Mouse (Mus musculus): Measurements from ENCODE around the gene Myo18b.

Myo18b gene

DNA sequence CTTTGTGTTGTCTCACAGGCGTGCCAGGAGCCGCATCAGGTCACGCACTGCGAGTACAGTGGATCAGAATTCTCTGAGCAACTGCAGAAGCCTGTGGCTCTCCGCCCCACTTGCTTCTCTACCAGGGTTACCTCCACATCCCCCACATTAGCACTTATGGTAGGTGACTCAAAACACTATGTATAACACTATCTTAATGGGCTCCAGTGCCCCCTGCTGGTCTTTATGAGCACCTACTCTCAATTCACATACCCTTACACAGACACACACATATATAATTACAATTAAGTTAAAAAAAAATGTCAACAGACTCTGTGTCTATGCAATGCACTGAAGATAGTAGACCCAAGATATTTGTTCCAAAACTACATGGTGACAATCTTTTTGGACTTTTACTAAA is 127.6 kb downstream of the Myo18b start:
- Histone ChIP-seq H3K36me3 (ENCODE audit: control insufficient read depth, insufficient read depth, low read length, poor library complexity, severe bottlenecking) (no peaks in the 10 kb centered on the region), H3K27me3 (ENCODE audit: control insufficient read depth, insufficient read depth, low read length, poor library complexity, severe bottlenecking) (no peaks in the 10 kb centered on the region)
- no peak for DNase-seq (ENCODE audit: low read depth, low spot score)

DNA sequence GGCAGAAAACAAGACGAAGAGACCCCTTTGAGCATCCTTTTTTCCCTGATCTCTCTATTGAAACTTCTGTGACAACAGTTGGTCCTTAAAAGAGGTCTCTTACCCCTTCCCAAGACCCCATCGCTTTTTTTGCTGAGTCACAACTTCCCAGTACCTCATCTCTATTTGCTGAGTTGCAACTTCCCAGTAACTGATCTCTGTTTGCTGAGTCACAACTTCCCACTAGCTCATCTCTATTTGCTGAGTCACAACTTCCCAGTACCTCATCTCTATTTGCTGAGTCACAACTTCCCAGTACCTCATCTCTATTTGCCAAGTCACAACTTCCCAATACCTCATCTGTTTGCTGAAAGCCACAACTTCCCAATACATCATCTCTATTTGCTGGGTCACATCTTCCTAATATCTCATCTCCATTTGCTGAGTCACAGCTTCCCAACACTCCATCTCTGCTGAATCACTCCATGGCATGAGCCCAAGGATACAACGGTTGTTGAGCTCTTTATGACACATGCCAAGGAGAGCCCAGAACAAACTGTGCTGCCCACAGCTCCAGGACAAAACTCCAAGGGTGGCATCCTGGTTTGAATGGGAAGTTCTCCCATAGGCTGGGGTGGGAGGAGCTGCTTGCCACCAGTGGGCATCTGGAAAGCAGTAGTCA is 134.6 kb downstream of the Myo18b start:
- Histone ChIP-seq H3K27me3 (ENCODE audit: control insufficient read depth, insufficient read depth, low read length, poor library complexity, severe bottlenecking) (no peaks in the 10 kb centered on the region), H3K36me3 (ENCODE audit: control insufficient read depth, insufficient read depth, low read length, poor library complexity, severe bottlenecking) (no peaks in the 10 kb centered on the region)
- DNase-seq (ENCODE audit: low read depth, low spot score): no peak

DNA sequence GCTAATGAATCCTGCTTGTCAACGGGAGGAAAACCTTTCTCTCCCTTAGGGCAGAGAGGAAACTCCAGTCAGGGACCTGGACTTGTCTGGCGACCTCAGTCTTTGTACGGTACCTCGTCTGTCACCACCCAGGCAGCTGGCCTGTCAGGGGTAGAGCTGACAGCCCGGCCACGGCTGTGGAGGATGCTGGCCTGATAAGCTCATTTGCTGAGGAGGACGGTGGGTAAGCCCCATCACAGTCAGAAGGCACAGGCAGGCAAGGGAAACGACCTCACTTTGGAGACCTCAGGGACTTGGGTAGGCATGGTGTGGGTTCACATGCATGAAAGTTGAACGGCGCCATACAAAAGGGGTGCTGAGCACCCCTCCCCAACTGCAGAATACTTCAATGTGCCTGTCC is 140.6 kb downstream of the Myo18b start:
- Histone ChIP-seq H3K27me3 (ENCODE audit: control insufficient read depth, insufficient read depth, low read length, poor library complexity, severe bottlenecking) (no peaks in the 10 kb centered on the region), H3K36me3 (ENCODE audit: control insufficient read depth, insufficient read depth, low read length, poor library complexity, severe bottlenecking) (no peaks in the 10 kb centered on the region)
- DNase-seq (ENCODE audit: low read depth, low spot score): no peak

DNA sequence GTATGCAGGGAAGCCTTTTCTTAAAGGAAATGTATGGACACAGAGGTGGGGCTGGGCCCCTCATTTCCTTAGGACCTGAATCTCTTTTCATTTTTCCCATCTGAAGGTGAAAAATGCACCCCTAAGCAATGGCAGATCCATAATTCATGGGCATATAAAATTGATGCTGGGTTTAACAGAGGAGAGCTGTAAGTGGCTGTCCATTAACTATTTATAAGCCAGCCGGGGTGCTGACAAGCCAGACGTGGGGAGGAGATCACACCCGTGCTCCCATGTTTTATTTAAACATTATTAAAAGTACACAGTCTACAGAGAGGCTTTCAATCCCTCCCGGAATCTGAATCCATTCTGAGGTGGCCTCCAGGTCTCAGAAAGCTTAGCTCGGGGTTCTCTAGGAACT is 146.5 kb downstream of the Myo18b start:
- H3K36me3 ChIP-seq (ENCODE audit: control insufficient read depth, insufficient read depth, low read length, poor library complexity, severe bottlenecking): no peaks in the 10 kb centered on the region
- no peak for DNase-seq (ENCODE audit: low read depth, low spot score)
- H3K27me3 ChIP-seq (ENCODE audit: control insufficient read depth, insufficient read depth, low read length, poor library complexity, severe bottlenecking): no peaks in the 10 kb centered on the region

DNA sequence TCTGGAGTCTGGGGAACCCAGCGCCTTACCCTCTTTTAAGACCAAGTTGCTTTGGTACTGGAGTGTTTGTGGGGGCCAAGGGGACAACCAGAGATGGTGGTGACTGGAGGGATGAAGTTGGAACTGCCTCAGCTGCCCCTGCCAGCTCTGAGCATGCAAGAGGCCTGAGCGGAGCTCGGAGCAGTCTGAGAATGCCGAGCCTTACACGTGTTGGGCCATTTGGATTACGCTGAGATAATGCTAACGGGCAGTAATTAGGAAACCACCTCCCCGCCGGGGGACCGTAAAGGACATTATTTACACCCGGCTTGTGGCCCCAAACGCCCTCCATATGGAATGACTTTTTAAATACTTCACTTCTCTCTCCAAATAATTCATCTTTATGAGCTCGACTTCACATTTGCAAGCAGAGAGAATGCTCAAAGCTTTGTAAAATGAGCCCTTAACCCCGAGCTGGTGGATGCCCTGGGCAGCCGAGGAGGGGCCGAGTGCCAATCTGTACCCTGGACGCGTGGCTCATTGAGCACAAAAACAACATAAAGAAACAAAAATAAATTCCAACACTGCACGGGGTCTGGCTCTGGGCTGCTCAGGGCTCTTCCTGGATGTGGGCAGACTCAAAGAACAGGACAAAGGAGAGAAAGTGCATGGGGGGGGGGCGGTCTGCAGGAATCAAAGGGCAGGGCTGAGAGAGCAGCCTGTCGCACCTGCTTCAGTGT is 148.0 kb downstream of the Myo18b start:
- Histone ChIP-seq H3K36me3 (ENCODE audit: control insufficient read depth, insufficient read depth, low read length, poor library complexity, severe bottlenecking) (no peaks in the 10 kb centered on the region), H3K27me3 (ENCODE audit: control insufficient read depth, insufficient read depth, low read length, poor library complexity, severe bottlenecking) (no peaks in the 10 kb centered on the region)
- no peak for DNase-seq (ENCODE audit: low read depth, low spot score)

DNA sequence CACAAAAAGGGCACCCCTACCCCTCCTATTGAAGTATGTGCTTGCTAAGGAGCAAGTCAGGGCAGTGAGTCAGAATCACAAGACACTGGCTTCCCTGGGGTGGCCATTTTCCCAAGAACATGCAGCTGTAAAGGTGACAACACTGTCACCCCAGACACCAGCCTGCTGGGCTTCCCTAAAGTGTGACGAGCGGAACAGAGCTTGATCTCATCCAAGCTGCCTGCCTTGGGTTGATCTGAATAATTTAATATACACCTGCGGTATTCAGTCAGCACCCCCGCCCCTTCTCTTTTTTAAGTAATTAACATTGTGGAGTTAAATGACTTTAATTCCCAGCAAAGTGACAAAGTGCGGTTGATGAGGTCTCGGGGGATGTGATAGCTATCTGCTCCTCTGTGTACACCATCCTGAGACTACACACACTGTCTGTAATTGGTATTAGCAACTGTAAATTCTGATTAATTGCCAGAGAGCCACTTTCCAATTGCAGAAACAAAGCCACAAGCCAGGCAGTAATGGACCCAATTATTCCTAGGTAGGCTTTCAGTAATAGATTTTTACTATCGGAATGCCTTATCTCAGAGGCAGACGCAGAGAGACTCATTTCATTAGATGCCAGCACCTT is 148.7 kb downstream of the Myo18b start:
- no peaks in the 10 kb centered on the region for H3K27me3 ChIP-seq (ENCODE audit: control insufficient read depth, insufficient read depth, low read length, poor library complexity, severe bottlenecking)

DNA sequence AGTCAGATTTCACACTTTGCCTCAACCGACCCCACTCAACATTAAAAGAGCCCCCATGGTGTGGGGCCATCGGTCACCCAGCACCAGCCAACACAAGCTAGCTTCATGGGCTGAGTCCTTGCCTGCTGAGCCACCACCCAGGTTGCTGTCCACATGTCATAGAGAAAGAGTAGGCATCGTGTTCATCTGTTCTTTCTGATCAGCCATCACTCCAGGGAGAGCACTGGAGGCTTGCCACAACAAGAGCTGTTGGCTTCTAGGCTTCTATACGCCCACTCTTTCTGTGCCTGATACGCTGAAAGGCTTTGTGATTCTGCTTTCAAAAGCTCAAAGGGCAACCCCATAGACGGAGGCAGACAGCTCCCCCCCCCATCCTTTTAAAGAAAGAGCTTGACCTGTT is 151.0 kb downstream of the Myo18b start:
- Histone ChIP-seq H3K27me3 (ENCODE audit: control insufficient read depth, insufficient read depth, low read length, poor library complexity, severe bottlenecking) (no peaks in the 10 kb centered on the region), H3K36me3 (ENCODE audit: control insufficient read depth, insufficient read depth, low read length, poor library complexity, severe bottlenecking) (no peaks in the 10 kb centered on the region)
- no peak for DNase-seq (ENCODE audit: low read depth, low spot score)

More for the DNA sequence above, 148.7 kb downstream of the Myo18b start:
- no peaks in the 10 kb centered on the region for H3K36me3 ChIP-seq (ENCODE audit: control insufficient read depth, insufficient read depth, low read length, poor library complexity, severe bottlenecking)
- DNase-seq (ENCODE audit: low read depth, low spot score): no peak

DNA sequence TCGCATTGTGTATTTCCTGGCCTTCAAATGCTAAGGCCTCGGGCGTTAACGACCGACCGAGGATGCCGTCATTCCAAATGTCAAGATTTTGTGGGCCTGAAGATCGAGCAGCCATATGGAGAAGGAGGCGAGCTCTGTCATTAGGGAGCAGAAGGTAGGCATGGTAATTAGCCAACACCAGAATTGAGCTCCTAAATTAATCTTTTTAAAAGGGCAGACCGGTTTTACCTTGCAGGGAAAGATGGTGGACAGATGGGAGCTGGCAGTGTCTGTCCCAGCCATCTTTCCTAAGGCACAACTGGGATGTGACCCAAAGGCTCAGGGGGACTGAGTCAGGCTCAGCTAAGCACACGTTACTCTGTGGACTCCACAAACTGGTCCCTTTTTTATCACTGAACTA is 151.6 kb downstream of the Myo18b start:
- DNase-seq (ENCODE audit: low read depth, low spot score): no peak

DNA sequence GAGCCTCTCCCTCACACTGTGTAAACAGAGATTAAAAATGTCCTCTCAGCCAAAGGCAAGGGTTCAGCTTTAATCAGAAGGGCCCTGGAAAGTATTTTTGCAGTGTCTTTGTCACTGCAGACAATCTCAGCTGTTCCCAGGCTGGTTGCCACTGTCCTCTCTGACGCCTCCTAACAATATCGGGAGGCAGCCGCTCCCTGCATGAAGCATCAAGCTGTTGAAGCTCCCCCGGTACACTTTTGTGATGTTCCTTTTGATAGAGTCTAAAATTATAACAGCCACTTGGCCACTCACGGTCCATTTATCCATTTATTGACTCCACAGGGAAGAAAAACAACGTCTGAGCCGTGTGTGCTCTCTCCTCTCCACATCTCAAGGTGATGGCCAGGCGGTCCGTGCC is 153.0 kb downstream of the Myo18b start:
- Histone ChIP-seq H3K36me3 (ENCODE audit: control insufficient read depth, insufficient read depth, low read length, poor library complexity, severe bottlenecking) (no peaks in the 10 kb centered on the region), H3K27me3 (ENCODE audit: control insufficient read depth, insufficient read depth, low read length, poor library complexity, severe bottlenecking) (no peaks in the 10 kb centered on the region)
- no peak for DNase-seq (ENCODE audit: low read depth, low spot score)

More for the DNA sequence above, 151.6 kb downstream of the Myo18b start:
- Histone ChIP-seq H3K27me3 (ENCODE audit: control insufficient read depth, insufficient read depth, low read length, poor library complexity, severe bottlenecking) (no peaks in the 10 kb centered on the region), H3K36me3 (ENCODE audit: control insufficient read depth, insufficient read depth, low read length, poor library complexity, severe bottlenecking) (no peaks in the 10 kb centered on the region)

DNA sequence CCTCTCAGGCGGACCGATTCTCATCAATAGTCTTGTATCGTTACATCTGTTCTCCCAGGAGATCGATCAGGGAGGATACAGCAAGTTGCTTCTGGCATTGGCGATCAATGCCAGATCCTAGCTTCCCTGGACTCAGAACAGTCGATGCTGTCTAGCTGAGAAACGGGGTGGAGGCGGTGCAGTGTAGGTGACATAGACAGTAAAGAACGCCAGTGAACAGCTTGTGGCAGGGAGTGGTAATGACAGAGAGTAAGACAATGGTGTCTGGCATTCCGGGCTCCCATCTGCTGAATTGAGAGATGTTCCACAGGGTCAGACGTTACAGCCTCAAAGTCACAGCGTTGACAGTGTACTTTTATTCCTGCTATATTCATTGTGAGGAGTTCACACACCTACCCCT is 155.5 kb downstream of the Myo18b start:
- no peak for DNase-seq (ENCODE audit: low read depth, low spot score)
- H3K36me3 ChIP-seq (ENCODE audit: control insufficient read depth, insufficient read depth, low read length, poor library complexity, severe bottlenecking): no peaks in the 10 kb centered on the region
- H3K27me3 ChIP-seq (ENCODE audit: control insufficient read depth, insufficient read depth, low read length, poor library complexity, severe bottlenecking): no peaks in the 10 kb centered on the region

DNA sequence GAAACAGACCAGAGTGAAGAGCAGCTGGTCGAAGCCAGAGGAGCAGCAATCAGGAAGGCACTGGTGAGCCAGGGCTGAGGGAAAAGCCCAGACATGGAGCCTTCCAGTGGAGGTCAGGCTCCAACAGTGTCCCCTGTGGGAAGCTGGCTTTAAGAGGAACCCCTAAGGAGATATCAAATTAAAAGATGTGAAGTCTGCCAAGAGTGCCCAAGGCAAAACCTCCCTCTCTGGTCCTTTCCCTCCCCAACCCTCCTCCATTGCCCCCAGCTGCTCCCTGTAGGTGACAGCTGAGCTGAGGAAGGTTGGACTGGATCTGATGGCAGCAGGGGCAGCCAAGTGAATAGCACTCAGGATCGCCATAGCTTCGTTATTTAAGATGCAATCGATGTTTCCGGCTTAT is 161.1 kb downstream of the Myo18b start:
- no peaks in the 10 kb centered on the region for H3K27me3 ChIP-seq (ENCODE audit: control insufficient read depth, insufficient read depth, low read length, poor library complexity, severe bottlenecking)
- no peaks in the 10 kb centered on the region for H3K36me3 ChIP-seq (ENCODE audit: control insufficient read depth, insufficient read depth, low read length, poor library complexity, severe bottlenecking)
- DNase-seq (ENCODE audit: low read depth, low spot score): no peak

DNA sequence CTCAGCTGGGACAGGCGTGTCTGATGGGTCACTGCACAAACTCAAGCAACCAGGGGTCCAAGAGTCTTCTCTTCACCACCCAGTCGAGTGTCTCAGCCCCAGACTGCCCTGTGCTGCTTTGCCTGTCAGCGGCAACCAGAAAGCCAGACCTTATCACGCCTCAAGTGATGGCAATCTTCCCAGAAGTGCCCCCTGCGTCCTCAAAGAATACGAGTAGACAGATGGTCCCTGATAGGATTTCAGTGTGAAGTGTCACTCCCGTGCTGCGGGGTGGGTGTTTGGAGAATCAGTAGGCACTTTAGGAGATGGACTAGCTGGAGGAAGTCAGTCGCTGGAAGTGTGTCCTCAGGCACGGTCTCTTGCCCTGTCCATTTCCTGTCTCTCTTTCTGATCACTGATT is 165.6 kb downstream of the Myo18b start:
- no peak for DNase-seq (ENCODE audit: low read depth, low spot score)
- H3K36me3 ChIP-seq (ENCODE audit: control insufficient read depth, insufficient read depth, low read length, poor library complexity, severe bottlenecking): no peaks in the 10 kb centered on the region
- no peaks in the 10 kb centered on the region for H3K27me3 ChIP-seq (ENCODE audit: control insufficient read depth, insufficient read depth, low read length, poor library complexity, severe bottlenecking)

DNA sequence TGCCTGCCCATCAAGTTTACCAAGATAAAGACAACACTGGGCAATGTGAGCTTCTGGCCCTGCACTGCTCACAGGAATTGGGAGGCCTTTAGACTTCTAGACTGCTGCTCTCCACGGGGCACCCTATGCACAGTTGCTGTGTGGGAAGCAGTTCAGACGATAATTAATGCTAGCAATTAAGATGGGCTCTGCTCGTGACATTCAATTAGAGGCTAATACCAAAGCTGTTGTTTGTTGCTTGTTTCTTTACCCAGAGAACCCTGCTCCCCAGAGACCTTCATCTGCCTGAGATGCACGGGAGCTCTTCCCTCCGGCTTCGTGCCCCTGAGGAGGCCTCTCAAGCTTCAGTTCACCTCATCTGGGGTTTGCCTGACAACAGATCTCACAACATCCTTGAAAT is 167.7 kb downstream of the Myo18b start:
- DNase-seq (ENCODE audit: low read depth, low spot score): no peak
- no peaks in the 10 kb centered on the region for H3K27me3 ChIP-seq (ENCODE audit: control insufficient read depth, insufficient read depth, low read length, poor library complexity, severe bottlenecking)
- H3K36me3 ChIP-seq (ENCODE audit: control insufficient read depth, insufficient read depth, low read length, poor library complexity, severe bottlenecking): no peaks in the 10 kb centered on the region

DNA sequence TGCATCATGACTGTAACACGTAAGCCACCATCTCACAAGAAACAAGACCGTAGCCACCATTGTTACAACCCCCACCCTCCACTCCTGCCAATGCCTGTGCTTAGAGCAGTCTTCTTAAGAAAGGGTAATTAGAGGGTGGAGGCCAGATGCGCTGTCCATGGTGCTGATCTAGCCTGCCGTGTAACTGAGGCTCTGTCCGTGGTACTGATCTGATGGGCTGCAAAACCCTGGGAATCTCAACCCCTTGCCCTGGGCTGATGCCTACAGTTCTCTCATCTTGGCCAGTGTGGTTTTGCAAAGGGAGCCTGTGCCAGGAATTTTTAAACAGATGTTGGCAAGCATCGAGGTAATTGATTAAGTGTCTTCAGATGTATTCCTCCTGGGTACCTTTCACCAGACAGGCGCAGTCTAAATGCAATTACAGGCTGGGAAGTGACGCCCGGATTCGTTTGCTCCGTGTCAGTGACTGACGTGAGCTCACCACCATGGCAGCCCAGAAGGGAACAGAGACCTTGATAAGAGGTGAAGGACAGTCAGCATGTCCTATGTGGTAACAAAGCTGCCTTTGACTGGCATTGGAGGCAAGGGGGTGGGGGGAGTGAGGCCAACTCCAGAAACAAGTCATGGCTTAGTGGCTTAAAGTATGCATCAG is 177.4 kb downstream of the Myo18b start:
- DNase-seq (ENCODE audit: low read depth, low spot score): peak; percentile 10
- Histone ChIP-seq H3K27me3 (ENCODE audit: control insufficient read depth, insufficient read depth, low read length, poor library complexity, severe bottlenecking) (no peaks in the 10 kb centered on the region), H3K36me3 (ENCODE audit: control insufficient read depth, insufficient read depth, low read length, poor library complexity, severe bottlenecking) (no peaks in the 10 kb centered on the region)
